Mouse (Mus musculus) brain, embryonic 14.5 days (tissue): ENCODE measurements around the gene Ccdc93.

Experiments used
- CTCF ChIP-seq: fragments of 200-500 bp; IDR thresholded peaks from 2 replicates; pipeline ENCODE4 v1.5.1; 2012; ENCODE audit warnings: inconsistent platforms, mild to moderate bottlenecking, moderate library complexity, borderline replicate concordance; ENCODE audit not compliant: insufficient read depth, insufficient read length; ENCODE audit errors: extremely low read depth
- POLR2A ChIP-seq: fragments of 200-500 bp; IDR thresholded peaks from 2 replicates; pipeline ENCODE4 v1.6.1; 2012; ENCODE audit warnings: mild to moderate bottlenecking, inconsistent platforms, borderline replicate concordance; ENCODE audit not compliant: poor library complexity, insufficient read depth, insufficient read length, severe bottlenecking; ENCODE audit errors: extremely low read depth

- TF ChIP-seq CTCF = no peak
- no peak for TF ChIP-seq POLR2A
Measured at GRCm38 (mm10) chr1:121529286-121529685, 98.4 kb downstream of the Ccdc93 start.
